Mouse (Mus musculus) natural killer cell, adult 2 months (primary cell): ENCODE results near the gene Mcrip2.

Experiments used
- DNase-seq, 2 experiments: peaks; one replicate each; pipeline ENCODE4 v3.0.0; 2022; ENCODE audit warnings: low spot score in 2 of 2

Mcrip2 gene

DNA sequence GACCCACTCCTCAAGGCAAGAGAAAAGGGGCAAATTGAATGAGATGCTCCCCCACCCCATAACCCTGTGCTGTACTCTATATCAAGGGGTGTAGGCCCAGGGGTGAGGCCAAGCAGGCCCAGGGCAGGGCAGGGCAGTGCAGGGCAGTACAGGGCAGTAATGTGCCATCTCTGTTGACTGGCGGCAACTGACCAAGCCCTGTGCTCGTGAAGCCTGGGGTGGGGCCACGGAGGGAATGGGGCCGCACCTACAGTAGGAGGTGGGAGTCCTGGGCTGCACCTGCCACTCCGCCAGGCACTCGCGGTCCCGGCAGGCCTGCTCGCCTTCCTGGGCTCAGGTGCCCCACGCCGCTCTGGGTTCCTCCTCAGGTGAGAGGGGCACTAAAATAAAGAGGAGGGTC lies 3.3 kb downstream of the Mcrip2 start:
- no peak for DNase-seq

DNA sequence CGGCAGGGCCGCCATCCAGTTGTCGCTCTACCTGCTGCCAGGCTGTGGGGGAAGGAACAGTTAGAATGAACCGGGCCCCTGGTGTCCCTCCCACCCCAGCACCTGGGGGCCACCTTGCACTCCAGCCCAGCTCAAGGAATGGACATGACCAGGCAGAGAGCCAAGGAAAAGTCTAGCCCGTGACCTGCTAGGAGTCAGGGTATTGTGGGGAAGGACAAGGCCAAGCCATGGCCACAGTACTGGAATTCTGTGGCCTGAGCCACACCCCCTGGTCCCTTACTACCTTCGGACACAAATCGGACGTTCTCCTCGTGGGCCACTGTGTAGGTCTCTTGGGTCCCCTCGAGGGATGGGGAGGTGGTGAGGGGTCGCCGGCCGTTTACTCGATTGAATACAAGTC lies 4.3 kb downstream of the Mcrip2 start:
- DNase-seq = no peak

DNA sequence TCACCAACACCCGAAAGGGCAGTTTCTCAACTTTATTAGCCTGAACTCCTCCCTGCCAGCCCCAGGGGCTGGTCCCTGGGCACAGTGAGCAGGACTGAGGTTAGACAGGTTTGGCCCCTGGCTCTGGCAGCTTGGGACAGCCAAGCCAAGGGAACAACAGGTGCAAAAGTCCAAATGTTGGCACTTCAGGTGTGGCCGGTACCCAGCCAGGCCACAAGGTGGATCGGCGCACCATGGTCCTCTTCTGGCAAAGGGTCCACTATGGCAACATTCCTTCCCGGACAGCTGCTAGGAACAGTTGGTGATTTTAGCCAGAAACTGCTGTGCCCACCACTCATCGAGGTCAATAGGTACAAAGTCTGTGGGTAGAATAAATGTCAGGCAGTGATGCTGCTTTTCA lies 4.9 kb downstream of the Mcrip2 start:
- DNase-seq = no peak

DNA sequence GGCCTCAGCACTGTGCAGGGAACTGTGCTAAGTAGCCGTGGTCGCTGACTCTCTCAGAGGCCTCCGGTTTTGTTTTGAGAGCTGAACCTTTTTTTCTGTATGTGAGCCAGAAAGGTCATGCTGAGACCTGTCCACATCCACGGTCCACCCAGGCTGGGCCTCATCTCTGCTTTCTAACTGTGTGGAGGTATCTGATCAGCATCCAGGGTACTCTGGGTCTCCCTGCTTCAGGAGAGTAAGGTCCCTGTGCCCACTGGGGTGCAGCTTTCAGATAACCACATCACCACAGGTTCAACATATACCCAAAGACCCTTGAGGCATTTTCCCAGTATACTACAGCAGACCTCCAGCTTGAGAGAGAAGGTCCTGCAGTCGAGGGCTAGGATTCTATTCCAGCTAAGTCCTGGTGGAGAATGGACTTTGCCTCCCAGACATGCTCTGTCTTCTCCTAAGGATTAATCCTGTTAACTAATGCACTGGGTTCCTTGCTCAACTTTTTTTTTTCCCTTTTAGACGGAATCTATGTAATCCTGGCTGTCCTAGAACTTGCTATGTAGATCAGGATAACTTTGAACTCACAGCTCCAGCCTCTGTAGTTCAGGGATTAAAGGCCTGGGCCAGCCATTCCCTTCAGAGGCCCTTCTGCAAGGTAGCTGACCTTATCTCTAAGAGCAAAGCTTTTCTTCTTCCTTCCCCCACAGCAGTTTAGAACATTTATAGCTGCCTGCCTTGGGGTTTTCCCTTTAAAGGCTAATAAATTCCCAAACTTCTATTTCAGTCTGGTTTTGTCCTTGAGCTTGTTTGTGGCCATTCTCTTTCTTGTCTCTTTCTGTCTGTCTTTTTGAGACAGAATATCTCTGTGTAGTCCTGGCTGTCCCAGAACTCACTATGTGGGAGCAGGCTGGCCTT lies 6.6 kb downstream of the Mcrip2 start:
- no peak for DNase-seq

DNA sequence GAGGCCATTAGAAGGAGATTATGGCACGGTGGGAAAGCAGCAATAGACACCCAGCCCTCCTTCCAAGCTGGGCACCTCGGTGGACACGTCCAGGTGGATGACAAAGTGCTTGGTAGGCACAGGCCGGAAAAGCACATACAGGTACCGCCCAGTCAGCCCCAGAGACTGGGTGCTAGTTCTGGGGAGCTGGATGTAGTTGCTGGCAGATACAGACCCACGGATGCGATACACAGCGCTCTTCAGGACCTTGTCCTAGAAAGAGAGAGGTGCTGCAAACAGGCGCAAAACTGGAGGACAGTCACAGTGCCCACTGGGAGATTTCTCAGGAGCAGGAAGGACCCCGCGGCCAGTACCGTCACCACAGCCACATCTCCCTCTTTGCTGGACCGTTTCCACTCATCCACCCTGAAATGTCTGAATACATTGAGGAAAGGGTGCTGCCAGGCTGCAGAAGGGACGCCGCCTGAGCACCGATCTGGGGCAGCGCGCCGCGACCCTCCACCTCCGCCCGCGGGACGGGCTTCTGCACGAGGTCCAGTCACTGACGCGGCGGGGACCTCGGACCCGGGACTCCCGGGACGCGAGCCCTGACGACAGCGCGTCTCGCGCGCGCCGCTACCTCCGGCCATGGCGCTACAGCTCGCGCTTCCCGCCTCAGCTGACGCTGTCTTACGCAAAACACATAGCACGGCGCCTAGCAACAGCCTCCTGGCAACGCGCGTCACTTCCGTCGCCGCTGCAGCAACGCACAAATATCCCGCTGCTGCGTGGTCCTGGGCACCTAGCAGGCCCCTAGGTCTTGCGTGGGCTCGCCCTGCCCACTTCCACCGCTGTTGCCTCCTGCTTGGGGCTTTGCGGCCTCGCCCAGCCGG lies 7.5 kb downstream of the Mcrip2 start, which contains the start of gene Wdr90:
Gene Wdr90 (minus strand): TSS at position 670 of the 872 bp plus-strand sequence.
- DNase-seq = peak; percentile 83 to 87

DNA sequence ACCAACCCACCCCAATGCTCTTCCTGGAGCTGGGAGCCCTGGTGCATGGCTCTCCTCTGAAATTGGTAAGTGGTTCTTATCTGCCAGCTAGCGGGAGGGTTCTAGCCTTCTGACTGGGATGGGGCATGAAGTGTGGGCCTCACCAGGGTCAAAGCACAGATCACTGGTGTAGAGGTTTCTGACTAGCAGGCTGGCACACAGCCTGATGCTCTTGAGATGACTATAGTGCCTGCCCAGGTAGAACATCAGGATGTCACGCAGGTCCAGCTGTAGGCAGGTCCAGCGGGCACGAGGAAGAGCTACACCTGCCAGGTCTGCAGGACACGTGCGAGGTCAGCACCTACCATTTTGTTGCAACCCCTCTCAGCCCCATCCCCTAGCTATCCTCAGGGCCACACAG lies 8.3 kb downstream of the Mcrip2 start:
- no peak for DNase-seq

DNA sequence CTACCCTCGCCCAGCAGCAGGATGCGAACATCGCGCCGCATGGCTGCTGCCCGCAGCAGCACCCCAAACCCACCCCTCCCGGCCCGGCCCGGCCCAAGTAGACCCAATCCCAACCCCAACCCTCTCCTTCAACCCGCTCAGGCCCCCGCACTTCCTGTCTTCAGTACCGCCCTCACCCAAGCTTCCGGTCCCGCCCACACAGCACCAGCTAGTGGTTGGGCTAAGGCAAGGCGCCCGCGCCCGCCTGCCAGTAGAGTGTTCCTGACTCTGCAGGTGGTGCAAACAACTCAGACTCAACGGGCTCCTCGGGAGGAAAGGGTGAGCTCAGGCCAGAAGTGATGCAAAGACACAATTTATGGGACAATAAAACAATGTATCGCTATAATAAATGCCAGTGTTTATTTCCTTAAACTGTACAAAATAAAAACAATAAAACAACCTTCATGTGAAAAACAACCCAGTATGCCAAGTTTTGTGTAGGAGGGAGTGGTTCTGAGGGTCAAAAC lies 24.1 kb downstream of the Mcrip2 start, which contains the start of gene Rhot2:
Gene Rhot2 (minus strand): TSS at position 456 of the 506 bp plus-strand sequence.
- peak; percentile 90 to 92 for DNase-seq

DNA sequence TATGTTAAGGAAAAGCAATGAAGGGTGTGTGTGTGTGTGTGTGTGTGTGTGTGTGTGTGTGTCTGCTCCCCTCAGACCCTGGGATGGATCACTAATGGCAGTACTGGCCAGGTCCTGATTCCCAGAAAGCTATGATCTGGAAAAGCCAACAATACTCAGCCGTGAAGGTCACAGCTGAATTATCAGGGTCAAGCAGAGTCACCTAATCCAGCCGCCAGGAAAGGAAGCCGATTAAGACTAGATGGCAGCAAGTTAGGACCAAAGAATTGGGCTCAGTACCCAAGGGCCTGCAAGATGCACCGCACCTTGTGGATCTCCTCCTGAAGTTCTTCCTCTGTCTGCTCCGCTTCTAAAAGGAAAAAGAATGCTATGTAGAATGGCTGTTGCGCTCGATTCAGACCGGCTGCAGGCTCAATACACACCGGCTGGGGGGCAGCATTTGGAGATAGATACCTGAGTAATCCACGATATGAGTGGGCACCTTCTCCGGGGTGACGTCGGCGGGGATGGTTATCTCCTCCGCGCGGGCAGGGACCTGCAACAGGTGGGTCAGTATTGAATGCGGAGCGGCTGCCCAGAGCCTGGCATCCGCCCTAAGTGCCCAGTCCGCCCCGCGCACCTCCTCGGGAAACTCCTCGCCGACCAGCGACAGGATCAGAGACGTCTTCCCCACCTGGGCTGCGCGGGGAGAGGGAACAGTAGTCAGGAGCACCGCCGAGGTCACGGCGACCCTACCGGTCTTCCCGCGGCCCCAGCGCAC lies 24.7 kb downstream of the Mcrip2 start:
- DNase-seq = no peak

DNA sequence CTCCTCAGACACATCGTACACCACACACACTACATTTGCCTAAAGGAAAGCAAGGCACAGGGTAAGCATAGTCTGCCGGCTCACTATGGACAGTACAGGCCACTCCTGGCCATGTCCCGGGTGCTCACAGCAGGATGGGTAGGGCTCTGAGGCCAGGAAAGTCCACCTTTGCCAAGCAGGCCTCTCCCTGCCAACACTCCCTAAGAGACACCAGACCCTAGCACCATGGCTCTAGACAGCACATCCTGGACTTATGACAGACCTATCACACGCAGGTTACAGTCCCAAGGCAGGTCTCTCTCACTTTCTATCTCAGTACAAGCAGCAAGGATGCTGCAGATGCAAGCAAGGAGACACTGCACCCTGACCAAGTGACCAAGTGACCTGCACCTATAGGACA lies 25.4 kb downstream of the Mcrip2 start:
- no peak for DNase-seq

DNA sequence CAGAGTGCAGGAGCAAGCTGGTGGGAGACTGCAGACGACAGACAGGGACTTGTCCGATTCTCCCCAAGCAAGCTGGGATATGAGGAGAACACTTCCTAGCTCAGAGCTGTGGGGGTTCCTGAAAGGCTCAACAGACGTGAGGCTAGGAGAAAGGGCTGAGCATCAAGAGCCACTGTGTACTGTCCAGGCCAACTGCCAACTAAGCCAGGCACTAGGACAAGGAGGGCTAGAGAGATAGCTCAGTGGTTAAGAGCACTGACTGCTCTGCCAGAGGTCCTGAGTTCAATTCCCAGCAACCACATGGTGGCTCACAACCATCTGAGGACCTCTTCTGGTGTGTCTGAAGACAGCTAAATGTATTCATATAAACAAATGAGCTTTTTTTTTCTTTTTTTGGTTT lies 26.1 kb downstream of the Mcrip2 start:
- no peak for DNase-seq

DNA sequence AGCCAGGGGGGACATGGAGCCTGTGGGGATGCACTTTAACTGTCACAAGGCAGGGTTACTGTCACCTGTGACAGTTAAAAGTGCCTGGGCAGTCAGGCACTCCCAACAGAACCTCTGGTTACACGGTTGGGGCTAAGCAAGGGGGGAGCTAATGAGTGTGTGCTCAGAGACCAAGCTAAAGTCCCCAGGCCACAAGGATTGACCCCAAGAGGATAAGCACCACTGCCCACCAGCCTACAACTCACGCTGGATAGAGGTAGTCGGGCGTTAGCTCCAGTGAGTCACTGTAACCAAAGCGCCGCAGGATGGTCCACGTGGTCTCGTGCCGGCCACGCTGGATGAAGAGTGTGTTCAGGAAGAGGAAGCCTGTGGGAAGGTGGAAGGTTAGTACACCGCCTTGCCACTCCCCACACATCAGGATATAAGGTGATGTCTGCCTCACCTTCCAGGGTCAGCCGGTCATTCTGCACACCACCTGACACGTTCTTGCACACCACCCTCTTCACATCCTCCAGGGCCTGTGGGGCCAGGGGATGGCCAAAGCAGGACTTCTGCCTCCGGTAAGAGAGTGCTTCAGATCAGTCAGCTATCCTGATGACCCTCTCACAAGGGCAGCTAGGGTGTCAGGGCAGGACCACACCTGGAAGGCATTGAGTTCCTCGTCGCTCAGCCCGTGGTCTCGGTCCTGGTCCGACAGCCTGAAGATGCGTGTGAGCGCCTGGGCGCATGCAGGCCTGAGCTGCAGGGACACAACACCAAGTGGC lies 27.3 kb downstream of the Mcrip2 start, which contains the start of gene Gm20683:
Gene Gm20683 (minus strand): TSS at position 647 of the 764 bp plus-strand sequence.
- no peak for DNase-seq

DNA sequence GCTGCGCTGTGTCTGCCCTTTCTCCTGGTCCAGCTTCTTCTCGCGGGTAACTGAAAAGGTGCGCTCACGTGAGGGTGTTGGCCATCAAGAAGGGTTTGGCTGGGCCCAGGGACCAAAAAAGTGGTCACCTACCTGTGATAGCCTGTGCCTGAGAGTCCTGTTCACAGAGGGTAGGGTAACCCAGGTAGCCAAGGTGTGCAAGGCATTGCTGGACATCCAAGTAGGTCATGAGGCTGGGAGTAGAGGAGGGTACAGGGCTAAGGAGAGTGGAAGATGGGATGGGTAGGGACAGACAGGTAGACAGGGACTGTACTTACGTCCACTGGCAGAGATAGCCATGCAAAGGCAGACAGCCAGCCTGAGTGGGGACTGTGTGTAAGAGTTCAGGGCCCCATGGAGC lies 28.0 kb downstream of the Mcrip2 start:
- no peak for DNase-seq

DNA sequence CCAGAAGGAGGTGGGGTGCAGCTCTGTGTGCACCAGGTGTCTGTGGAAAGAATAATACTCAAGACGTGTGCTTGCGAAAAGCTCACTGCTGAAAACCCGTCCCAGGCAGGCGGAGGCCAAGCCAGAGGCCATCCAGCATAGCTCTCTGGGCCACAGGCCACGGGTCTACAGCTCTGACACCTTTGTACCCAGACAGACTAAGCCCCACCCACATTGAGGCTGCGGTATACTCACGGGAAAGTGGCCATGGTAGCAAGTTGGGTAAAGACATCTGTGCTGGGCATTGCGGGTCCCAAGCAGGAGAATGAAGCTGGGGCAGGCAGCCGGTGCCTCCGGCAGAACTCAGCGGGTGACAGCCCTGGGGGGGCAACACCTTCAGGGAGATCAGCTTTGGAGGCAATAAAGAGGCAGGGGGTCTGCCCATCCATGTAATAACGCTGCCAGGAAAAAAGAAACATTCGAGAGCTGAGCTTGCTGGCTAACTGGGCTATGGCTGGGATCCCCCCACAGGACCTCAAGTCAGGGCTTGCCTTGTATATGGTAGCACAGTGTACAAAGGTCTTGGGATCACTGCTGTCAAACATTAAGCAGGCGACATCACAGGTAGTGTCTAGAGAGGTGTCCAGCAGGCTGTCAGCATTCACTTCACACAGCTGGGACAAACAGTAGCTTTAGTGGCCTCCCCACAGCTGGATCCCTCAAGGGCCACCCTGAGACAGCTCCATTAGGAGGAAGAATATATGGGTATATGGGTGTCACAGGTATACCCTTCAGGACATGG lies 28.9 kb downstream of the Mcrip2 start:
- no peak for DNase-seq

DNA sequence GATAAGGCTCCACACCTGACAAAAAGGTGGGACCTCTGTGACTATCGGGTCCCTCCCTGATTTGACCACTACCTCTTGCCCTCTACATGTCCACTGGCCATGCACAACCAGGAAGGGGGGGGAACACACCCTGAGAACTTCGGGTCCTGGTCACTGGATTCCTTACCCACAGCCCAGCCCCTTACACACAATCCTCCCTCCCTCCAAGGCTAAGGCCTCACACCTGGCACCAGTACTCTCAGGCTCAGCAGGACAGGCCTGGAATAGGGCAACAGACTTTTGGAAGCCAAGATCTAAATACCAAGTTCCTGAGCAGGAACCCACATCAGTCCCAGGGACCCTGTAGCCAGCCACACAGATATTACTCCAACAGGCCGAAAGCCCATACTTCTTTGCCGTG lies 29.7 kb downstream of the Mcrip2 start:
- no peak for DNase-seq

DNA sequence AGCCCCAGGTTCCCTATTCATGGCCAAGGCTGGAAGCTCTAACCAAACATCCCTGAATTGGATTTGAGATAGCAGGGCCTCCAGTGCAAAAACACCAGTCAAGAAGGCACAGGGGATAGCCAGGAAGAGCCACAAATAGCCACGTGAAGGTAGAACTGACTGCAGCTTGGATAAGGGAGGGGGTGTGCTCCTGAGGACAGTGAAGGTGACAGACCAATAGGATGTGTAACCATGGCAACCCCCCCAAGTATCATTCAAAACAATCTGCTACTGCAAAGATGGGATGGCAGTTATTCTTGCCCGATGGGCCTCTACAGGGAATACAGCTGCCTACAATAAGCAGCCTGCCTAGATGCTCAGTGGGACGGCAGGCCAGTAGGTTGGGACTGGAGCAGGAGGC lies 31.0 kb downstream of the Mcrip2 start:
- peak; percentile 38 to 60 for DNase-seq

DNA sequence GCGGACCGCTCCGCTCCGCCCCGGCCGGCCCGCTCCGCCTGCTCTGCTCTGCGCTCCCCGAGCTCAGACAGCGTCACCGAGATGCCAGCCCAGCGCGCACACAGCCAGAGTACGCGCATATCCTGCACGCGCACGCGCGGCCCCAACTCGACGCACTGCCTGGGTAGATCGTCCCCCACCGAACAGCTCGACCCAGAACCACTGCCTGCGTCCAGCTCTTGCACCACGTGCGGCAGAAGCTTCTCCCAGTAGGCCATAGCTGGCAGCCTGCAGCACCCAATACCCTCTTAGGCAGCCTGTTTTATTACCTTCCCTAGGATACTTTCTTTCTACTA lies 31.5 kb downstream of the Mcrip2 start, which contains the start of gene Rhbdl1:
Gene Rhbdl1 (minus strand): TSS at position 220 of the 335 bp plus-strand sequence.
- peak; percentile 42 to 45 for DNase-seq

DNA sequence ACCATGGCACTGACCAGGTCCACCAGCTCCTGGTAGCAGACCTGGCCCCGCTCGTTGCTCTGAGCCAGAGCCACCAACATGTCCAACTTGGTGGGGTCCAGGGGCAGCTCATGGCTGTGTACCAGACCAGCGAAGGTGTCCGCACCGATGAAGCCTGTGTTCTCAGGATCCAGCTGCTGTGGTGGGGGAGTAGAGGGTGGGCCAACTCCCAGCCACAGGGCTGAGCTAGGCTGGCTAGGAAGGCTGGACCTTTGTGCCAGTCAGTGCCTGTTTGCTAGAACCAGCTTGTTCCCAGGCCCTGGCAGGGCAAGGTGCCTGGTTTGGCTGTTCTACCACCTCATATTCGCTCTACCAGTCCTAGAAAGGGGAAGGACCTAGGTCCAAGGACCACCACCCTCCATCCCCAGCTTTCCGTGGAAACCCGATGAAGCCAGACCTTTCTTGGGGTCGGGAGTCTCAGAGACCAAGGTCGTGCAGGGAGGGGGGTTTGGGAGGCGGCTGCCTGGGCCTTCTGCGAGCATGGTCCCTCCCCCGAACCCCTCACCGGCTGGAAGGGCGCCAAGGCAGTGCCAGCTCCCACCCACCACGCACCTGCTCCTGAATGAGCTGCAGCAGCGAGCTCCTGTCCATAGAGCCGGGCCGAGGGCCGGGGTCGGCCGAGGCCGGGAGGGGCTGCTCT lies 32.0 kb downstream of the Mcrip2 start:
- DNase-seq = no peak

DNA sequence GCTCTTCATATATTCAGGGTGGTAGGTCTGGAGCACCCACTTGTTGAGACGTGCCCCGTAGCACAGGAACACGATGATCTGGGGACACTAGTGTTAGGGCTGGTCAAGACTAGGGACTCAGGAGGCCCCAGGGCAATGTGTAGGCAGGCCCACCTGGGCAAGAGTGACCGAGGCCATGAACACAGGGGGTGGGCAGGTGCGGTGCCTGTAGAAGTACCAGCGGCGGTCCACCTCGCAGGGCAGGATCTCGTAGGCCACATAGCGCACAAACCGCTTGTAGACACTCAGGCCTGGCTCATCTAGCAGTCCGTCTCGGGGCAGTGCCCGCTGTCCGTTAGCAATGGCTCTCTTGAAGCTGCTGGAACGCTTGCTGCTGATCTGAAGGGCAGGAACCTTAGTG lies 32.7 kb downstream of the Mcrip2 start:
- DNase-seq = no peak

DNA sequence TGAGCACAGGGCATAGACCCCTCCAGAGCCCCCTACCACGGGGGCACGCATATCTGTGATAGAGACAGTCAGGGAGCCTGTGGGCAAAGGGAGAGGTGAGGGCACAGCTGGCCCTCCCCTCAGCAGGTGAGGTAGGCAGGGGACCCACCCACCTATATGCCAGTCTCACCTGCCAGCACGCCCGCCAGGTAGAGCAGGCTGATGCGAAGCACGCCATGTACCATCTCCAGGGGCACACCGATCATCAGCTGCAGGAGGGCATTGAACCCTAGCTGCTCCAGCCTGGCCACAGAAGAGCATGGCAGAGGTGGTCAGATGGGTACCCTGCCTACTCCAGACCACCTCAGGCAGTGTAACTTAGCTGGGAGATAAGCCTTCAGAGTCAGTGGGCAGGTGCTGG lies 33.3 kb downstream of the Mcrip2 start:
- no peak for DNase-seq
